Mouse (Mus musculus) midbrain, postnatal 0 days (tissue): ENCODE data around the gene Bak1. TPM values are rescaled to one million over a fixed set of nuclear protein-coding genes. Genes with fewer than 3 reads are reported as not detected.

Source experiments
- ATAC-seq: fragments of 200-750 bp; cut with Nextera tagmentation; 2 replicates; pipeline ENCODE4 v1.8.0; 2017; ENCODE audit warnings: moderate number of reproducible peaks, mild to moderate bottlenecking, moderate TSS enrichment, moderate library complexity; ENCODE audit not compliant: low FRiP score
- DNase-seq: peaks from one replicate; pipeline ENCODE4 v3.0.0-alpha.2; 2015; ENCODE audit warnings: low spot score
- H3K27ac ChIP-seq: fragments of 300-500 bp; sonication (generic); 2 replicates; pipeline ENCODE4 v1.5.1; 2014; ENCODE audit warnings: low read depth, mild to moderate bottlenecking, low read length, mixed read lengths
- H3K27me3 ChIP-seq: fragments of 300-500 bp; sonication (generic); 2 replicates; pipeline ENCODE4 v1.6.1; 2014; ENCODE audit warnings: low read length, control low read depth, mixed read lengths; ENCODE audit not compliant: insufficient read depth
- H3K36me3 ChIP-seq: fragments of 300-500 bp; sonication (generic); 2 replicates; pipeline ENCODE4 v1.6.1; 2014; ENCODE audit warnings: low read length, control low read depth, mixed read lengths; ENCODE audit not compliant: insufficient read depth
- H3K4me1 ChIP-seq: fragments of 300-500 bp; sonication (generic); 2 replicates; pipeline ENCODE4 v1.6.1; 2014; ENCODE audit warnings: mild to moderate bottlenecking, control low read depth, antibody characterized with exemption, low read length, mixed read lengths; ENCODE audit not compliant: insufficient read depth
- H3K4me2 ChIP-seq: fragments of 300-500 bp; sonication (generic); 2 replicates; pipeline ENCODE4 v1.6.1; 2014; ENCODE audit warnings: low read depth, mild to moderate bottlenecking, low read length, mixed read lengths; ENCODE audit not compliant: poor library complexity, severe bottlenecking
- H3K4me3 ChIP-seq: fragments of 300-500 bp; sonication (generic); 2 replicates; pipeline ENCODE4 v1.5.1; 2014; ENCODE audit warnings: low read depth, mild to moderate bottlenecking, low read length, moderate library complexity
- H3K9ac ChIP-seq: fragments of 300-500 bp; sonication (generic); replicated peaks from 2 replicates; pipeline ENCODE4 v1.6.1; 2014; ENCODE audit warnings: mild to moderate bottlenecking, low read length, moderate library complexity, mixed read lengths; ENCODE audit not compliant: poor library complexity, severe bottlenecking
- H3K9me3 ChIP-seq: fragments of 300-500 bp; sonication (generic); 2 replicates; pipeline ENCODE4 v1.6.1; 2016; ENCODE audit warnings: low read length, control low read depth
- CTCF ChIP-seq: IDR thresholded peaks from 2 replicates; pipeline ENCODE4 v1.5.1; 2016; ENCODE audit warnings: antibody characterized with exemption, mild to moderate bottlenecking
- WGBS: fragments of 180-500 bp; shearing (Covaris S2); extraction: QIAGEN DNeasy Blood & Tissue Kit; methylation state at CpG from one replicate; pipeline ENCODE4 v1.1.7; 2014; 5-methylcytosine and 5-hydroxymethylcytosine counted together
- polyA plus RNA-seq: library from polyadenylated mRNA; unstranded; fragments of >200 nt; fragmentation: Nextera tagmentation; extraction: Ambion mirVana; gene quantifications from 2 replicates; pipeline ENCODE4 v1.2.1, GENCODE M21; 2015
- total RNA-seq: library from RNA; depleted of rRNA; stranded (reverse); fragments of >200 nt; gene quantifications from 2 replicates; pipeline ENCODE4 v1.2.3, GENCODE M21; 2014

Gene Bak1
- total and polyA plus RNA-seq, 2 experiments from 2014 or later = 5.3 to 82.4 TPM

DNA sequence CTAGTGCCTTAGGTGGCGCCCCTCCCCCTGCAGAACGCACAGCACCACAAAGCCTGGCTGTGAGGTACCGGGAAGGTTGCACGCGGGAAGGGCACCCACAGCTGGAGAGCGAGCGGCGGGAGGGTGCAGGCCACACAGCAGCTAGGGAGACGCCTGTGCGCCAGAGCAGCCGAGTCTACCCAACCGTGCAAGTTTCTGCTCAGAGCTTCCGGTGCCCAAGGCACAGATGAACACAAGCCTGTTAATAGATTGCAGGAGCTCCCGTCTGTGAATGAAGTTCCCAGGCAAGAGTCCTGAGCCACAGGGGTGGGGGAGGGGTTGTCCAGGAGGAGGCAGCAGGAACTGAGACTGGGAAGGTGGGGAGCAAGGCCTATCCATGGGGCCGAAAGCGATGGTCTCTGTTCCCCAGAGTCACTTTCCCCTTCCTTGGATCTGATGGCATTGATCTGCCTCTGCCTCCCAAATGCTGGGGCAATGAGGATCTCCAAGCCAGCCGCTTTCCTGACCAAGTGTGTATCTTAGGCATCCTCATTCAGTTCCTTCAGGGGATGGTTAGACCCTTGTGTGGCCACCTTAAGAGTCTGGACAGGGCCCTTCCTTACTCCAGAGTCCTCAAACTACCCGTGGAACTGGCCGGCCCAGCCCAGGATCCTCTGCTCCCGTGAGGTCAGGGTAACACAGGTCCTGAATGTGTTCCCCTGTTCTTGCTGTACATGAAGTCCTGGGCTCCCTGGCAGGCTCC is 11.7 kb upstream of the Bak1 start:
- Histone ChIP-seq H3K9ac (no peak overlapping the region), H3K9me3 (no peaks in the 10 kb centered on the region), H3K4me2 (peak overlapping the region; percentile 26), H3K36me3 (no peaks in the 10 kb centered on the region), H3K4me1 (0 out of 2 replicates have a peak, but pooled peaks cover 6% of the 10 kb centered on the region), H3K4me3 (no peak overlapping the region), H3K27me3 (no peaks in the 10 kb centered on the region), H3K27ac (no peak overlapping the region)
- no peak for DNase-seq
- no peak for TF ChIP-seq CTCF
- 17% methylated on average over 20 of the region's 20 CpGs for WGBS
- no peak for ATAC-seq

DNA sequence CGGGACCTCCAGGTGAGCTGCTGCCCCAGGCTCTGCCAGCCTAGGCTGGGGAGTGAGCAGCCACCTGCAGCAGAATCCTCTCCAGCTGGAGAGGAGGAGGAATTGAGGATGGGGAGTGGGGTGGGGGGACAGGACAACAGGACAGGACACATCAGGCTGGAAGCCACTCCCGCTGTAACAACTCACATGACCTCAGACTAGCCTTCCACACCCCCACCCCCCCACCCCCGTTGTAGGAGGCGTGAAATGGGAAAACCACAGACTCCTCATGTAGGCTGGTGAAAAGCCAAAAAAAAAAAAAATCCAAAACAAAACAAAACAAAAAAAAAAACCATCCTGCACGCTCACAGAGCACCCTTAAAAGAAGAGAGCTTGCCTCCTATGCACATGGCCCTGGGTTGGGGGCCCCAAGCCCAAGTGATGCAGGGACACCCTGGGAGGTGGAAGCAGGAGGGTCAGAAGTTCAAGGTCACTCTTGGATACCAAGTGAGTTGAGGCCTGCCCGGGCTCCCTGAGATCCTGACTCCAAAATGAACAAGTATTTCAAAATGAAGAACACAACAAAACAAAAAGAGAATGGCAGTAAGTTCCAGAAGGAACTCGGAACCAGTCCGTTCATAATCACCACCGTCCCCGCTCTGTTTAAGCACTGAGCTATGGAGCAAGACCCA is 10.8 kb upstream of the Bak1 start:
- Histone ChIP-seq H3K4me1 (0 out of 2 replicates have a peak, but pooled peaks cover 6% of the 10 kb centered on the region), H3K4me2 (no peak overlapping the region), H3K9me3 (no peaks in the 10 kb centered on the region), H3K9ac (no peak overlapping the region), H3K27me3 (no peaks in the 10 kb centered on the region), H3K4me3 (no peak overlapping the region), H3K27ac (no peak overlapping the region), H3K36me3 (no peaks in the 10 kb centered on the region)
- 70% methylated on average over 10 of the region's 10 CpGs for WGBS
- DNase-seq (no peak), ATAC-seq (no peak)
- no peak for TF ChIP-seq CTCF

DNA sequence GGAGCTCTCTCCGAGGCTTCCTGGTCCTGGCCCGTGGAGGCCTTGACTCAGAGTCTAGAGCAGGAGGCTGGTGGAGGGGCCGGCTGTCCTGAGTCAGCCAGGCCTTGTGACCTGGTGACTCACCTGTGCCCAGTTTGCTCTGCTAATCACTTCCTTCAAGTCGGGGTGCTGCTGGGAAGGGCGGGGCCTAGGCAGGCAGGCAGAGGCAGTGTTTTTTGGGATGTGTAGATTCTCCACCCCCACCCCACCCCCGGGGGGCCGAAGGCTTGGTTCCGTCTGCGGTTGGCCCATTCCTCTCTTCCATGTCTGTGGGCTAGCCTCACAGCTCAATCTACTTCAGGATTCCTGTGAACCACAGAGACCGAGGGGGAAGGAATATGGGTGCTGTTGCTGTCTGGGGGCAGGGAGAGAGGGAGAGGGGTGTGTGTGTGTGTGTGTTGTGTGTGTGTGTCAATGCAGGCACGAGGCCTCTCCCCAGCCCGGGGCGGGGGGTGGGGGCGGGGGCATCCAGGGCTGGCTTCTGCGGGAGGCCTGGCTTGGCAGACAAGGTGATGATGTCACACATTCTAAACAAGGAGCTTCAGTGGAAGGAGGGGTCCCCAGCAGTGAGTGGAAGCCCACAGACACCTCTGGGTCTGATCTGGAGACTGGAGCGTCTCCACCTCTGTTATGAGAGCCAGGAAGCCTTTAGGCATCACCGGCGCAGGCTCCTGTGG is 9.7 kb upstream of the Bak1 start:
- no peaks in the 10 kb centered on the region for H3K9me3 ChIP-seq
- no peak overlapping the region for H3K4me2 ChIP-seq
- no peak for DNase-seq
- ATAC-seq = no peak; the same call in 1 of the 2 replicates
- 50% methylated on average over 18 of the region's 18 CpGs for WGBS
- H3K27ac ChIP-seq = no peak overlapping the region
- H3K4me1 ChIP-seq = 0 out of 2 replicates have a peak, but pooled peaks cover 6% of the 10 kb centered on the region
- TF ChIP-seq CTCF = no peak
- H3K27me3 ChIP-seq = no peaks in the 10 kb centered on the region
- no peaks in the 10 kb centered on the region for H3K36me3 ChIP-seq
- H3K9ac ChIP-seq = no peak overlapping the region; the same call in 1 of the 2 replicates
- no peak overlapping the region for H3K4me3 ChIP-seq

DNA sequence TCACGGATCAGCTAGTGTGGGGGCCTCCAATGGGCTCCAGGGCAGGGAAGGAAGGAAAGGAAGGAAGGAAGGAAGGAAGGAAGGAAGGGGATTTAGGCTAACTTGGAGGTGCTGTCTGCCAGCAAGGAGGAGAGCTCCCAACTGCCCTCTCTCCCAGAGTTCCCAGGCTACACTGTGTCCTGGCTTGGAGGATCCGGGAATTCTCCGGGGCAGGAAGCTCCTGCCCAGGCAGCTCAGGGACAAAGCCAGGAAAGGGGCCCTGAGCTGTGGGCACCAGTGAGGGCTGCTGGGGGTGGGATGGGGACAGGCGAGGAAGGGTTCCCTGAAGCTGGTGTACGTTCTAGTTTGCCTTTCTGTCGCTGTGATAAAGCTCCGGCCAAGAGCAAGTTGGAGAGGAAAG is 7.7 kb upstream of the Bak1 start:
- H3K27ac ChIP-seq = no peak overlapping the region
- TF ChIP-seq CTCF = no peak
- H3K9ac ChIP-seq = no peak overlapping the region
- ATAC-seq = no peak
- H3K4me1 ChIP-seq = 0 out of 2 replicates have a peak, but pooled peaks cover 6% of the 10 kb centered on the region
- H3K36me3 ChIP-seq = no peaks in the 10 kb centered on the region
- no peaks in the 10 kb centered on the region for H3K9me3 ChIP-seq
- WGBS = 75% methylated on average over 7 of the region's 7 CpGs
- H3K27me3 ChIP-seq = no peaks in the 10 kb centered on the region
- no peak overlapping the region for H3K4me3 ChIP-seq
- no peak overlapping the region for H3K4me2 ChIP-seq
- no peak for DNase-seq

DNA sequence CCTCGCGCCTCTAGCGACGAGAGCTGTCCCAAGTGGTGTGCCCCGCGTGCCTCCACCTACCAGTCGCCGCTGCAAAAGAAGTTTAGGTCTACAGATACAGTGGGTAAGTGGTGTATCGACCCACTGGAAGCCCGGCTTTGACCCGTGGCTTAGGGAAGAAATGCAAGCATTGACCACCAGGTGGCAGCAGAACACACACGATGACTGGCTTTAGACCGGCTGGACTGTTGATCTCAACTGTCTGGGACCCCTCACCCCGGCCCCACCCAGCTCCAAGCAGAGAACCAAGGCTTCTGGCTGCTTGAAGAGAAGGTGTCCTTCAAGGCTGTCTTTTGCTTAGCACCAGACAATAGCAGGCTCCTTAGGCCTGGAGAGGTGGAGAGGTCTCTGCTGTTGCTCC is 4.1 kb upstream of the Bak1 start:
- DNase-seq (peak; percentile 79), ATAC-seq (0 out of 2 replicates have a peak, but pooled peaks have one; percentile 44)
- Histone ChIP-seq H3K9ac (no peak overlapping the region), H3K9me3 (no peaks in the 10 kb centered on the region), H3K4me3 (no peak overlapping the region), H3K27me3 (no peaks in the 10 kb centered on the region), H3K4me1 (no peaks in the 10 kb centered on the region), H3K36me3 (no peaks in the 10 kb centered on the region), H3K27ac (no peak overlapping the region), H3K4me2 (no peak overlapping the region)
- peak; percentile 94 for TF ChIP-seq CTCF
- under 1% methylated on average over 14 of the region's 14 CpGs for WGBS
